26 mouse cellular contexts compared by ENCODE assay signal in the genomic region with DNA sequence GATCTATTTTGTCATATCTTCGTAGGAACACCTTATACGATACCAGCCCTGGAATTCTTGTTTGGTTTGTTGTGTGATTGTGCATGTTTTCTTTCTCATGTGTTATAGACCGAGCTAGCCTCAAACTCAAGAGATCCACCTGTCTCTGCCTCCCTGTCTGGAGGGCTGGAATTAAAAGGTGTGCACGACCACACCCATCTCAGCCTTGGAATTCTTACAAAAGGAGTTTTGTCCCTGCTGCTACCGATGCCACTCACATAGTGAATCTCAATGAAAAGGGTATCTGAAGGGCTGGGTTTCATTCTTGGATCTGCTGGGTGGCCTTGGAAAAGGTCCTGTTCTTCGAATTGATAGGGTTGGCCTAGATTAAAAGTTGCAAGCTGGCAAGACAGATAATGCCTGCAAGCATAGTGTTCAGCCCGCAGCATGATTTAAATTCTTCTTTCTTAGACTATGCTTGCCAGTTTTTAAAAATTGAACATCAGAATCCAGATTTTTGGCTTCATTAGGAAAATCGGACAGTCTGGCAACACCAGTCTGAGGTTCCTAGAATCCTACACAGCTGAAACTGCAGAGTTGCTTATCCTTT. TPM values are rescaled to one million over a fixed set of nuclear protein-coding genes. Genes with fewer than 3 reads are reported as not detected.
DNase-seq lines count a peak whose midpoint lies in the region; ATAC-seq and TF ChIP-seq lines count a peak whose summit lies in the region.
"Had no signal": no experiment of that assay in that cellular context is flagged by ENCODE, and none has a peak within 500 bp of the region (broad histone marks: within the 10 kb centered on the region; RNA-seq: fewer than 3 reads in every experiment).

No protein-coding gene starts in this region.

- no peaks in the 10 kb centered on the region for H3K36me3 ChIP-seq in heart, embryonic 12.5 days
- no peaks in the 10 kb centered on the region for H3K36me3 ChIP-seq in testis, adult 2 months (ENCODE audit: control insufficient read depth, insufficient read depth, low read length)
- H3K36me3 ChIP-seq: embryonic facial prominence, embryonic 12.5 days; heart, embryonic 13.5 days; liver, embryonic 15.5 days; midbrain, embryonic 10.5 days had no signal

- H3K4me1 ChIP-seq in heart, embryonic 12.5 days (replicated peaks): peaks cover 14% of the 10 kb centered on the region; the same call in 1 of the 2 replicates
- no peaks in the 10 kb centered on the region for H3K4me1 ChIP-seq in testis, adult 2 months (ENCODE audit: control insufficient read depth, insufficient read depth, low read length)
- H3K4me1 ChIP-seq in brown adipose tissue, adult 24 weeks (ENCODE audit: control insufficient read depth, insufficient read depth, insufficient read length, low read length): peaks cover 5% of the 10 kb centered on the region; the same call in 1 of the 2 replicates

- 85% methylated on average over 8 of the region's 8 CpGs for WGBS in heart, embryonic 12.5 days

- H3K4me3 ChIP-seq in heart, embryonic 12.5 days: no peak overlapping the region
- peak overlapping the region; percentile 89 for H3K4me3 ChIP-seq in testis, adult 2 months (ENCODE audit: control insufficient read depth, low read depth, low read length)
- H3K4me3 ChIP-seq in brown adipose tissue, adult 24 weeks (ENCODE audit: insufficient read depth, low read depth, low read length): no peak overlapping the region
- H3K4me3 ChIP-seq: embryonic facial prominence, embryonic 12.5 days; heart, embryonic 13.5 days; left cerebral cortex, adult 2 months; liver, embryonic 15.5 days had no signal

- DNase-seq in heart, adult 11 months: peak; percentile 69
- DNase-seq in testis, postnatal 10 days (ENCODE audit: low spot score): no peak
- DNase-seq in right cerebral cortex, postnatal 14 days: no peak
- no peak for DNase-seq in spleen, adult 18-20 months
- DNase-seq: adrenal gland, postnatal 10 days; cerebellum, postnatal 10 days; heart, adult 18-20 months; heart, postnatal 14 days; kidney, adult 18-20 months; kidney, postnatal 4 days; layer of hippocampus, adult 9-11 months; lung, postnatal 4 days; right cerebral cortex, postnatal 25 days; thymus, adult 18-20 months; thymus, postnatal 4 days had no signal

- H3K9me3 ChIP-seq in heart, embryonic 12.5 days (replicated peaks): no peaks in the 10 kb centered on the region
- H3K9me3 ChIP-seq: embryonic facial prominence, embryonic 12.5 days; heart, embryonic 13.5 days; liver, embryonic 15.5 days; midbrain, embryonic 10.5 days had no signal

- H3K4me2 ChIP-seq in heart, embryonic 12.5 days: no peak overlapping the region

- no peak for TF ChIP-seq CTCF in testis, adult 2 months (IDR thresholded peaks at IDR 0.05; ENCODE audit: control insufficient read depth, insufficient read depth, insufficient replicate concordance, low read depth, low read length)

- H3K9ac ChIP-seq in heart, embryonic 12.5 days: no peak overlapping the region
- H3K9ac ChIP-seq: embryonic facial prominence, embryonic 12.5 days; liver, embryonic 15.5 days had no signal

- ATAC-seq in heart, embryonic 12.5 days (ENCODE audit: insufficient number of reproducible peaks, low FRiP score): no peak
- no peak for ATAC-seq in activated CD4-positive, CD25-positive, alpha-beta regulatory T cell, adult 4 months
- ATAC-seq: inflammation-experienced regulatory T-cells, adult 6 months; midbrain, embryonic 16.5 days had no signal

- no peaks in the 10 kb centered on the region for H3K27me3 ChIP-seq in heart, embryonic 12.5 days (replicated peaks)
- no peaks in the 10 kb centered on the region for H3K27me3 ChIP-seq in testis, adult 2 months (ENCODE audit: control insufficient read depth, insufficient read depth, low read length)
- H3K27me3 ChIP-seq: embryonic facial prominence, embryonic 12.5 days; heart, embryonic 13.5 days; liver, embryonic 15.5 days had no signal

- H3K27ac ChIP-seq in heart, embryonic 12.5 days (ENCODE audit: poor library complexity, severe bottlenecking): no peak overlapping the region
- H3K27ac ChIP-seq in testis, adult 2 months (ENCODE audit: control insufficient read depth, insufficient read depth, low read depth, low read length): peak overlapping the region; percentile 73
- 0 out of 2 replicates have a peak overlapping the region, but pooled peaks have one; percentile 26 for H3K27ac ChIP-seq in brown adipose tissue, adult 24 weeks (replicated peaks; ENCODE audit: low read depth, low read length)
- H3K27ac ChIP-seq: embryonic facial prominence, embryonic 12.5 days; heart, embryonic 13.5 days; left cerebral cortex, adult 2 months; liver, embryonic 15.5 days had no signal

- no peak for TF ChIP-seq POLR2A in testis, adult 2 months (IDR thresholded peaks at IDR 0.05; ENCODE audit: control insufficient read depth, low read depth, low read length)

RNA-seq across cellular contexts. Expression of gene Dcun1d3, which starts 1.5 kb away (rescaled TPM):
- 9.9 and 12.9 TPM in 2 replicates for polyA plus RNA-seq in heart, embryonic 12.5 days (2016; fragmentation: Nextera tagmentation; extraction: Ambion mirVana)
- 66.1 and 70.0 TPM in 2 replicates for polyA plus RNA-seq in testis, adult 2 months (2012; rRNA removed)
- 18.4 and 21.7 TPM in 2 replicates for polyA plus RNA-seq in brown adipose tissue, adult 24 weeks (2012; ENCODE audit: insufficient read depth, insufficient read length, missing spikeins)
- polyA plus RNA-seq in activated CD4-positive, CD25-positive, alpha-beta regulatory T cell, adult 4 months (2017; shearing (Covaris generic)): 1 to 10 TPM; 6.1 to 7.7 TPM

RNA-seq across cellular contexts. Expression of gene Lyrm1, which starts 2.0 kb away (rescaled TPM):
- polyA plus RNA-seq in heart, embryonic 12.5 days (2016; fragmentation: Nextera tagmentation; extraction: Ambion mirVana): 9.2 and 9.8 TPM in 2 replicates
- 27.0 and 31.4 TPM in 2 replicates for polyA plus RNA-seq in testis, adult 2 months (2012; rRNA removed)
- 11.7 and 17.5 TPM in 2 replicates for polyA plus RNA-seq in brown adipose tissue, adult 24 weeks (2012; ENCODE audit: insufficient read depth, insufficient read length, missing spikeins)
- polyA plus RNA-seq in activated CD4-positive, CD25-positive, alpha-beta regulatory T cell, adult 4 months (2017; shearing (Covaris generic)): 10 to 100 TPM; 20.3 to 22.3 TPM
